9 mouse cellular contexts compared by ENCODE assay signal in genomic region chr11:85759634-85760439, GRCm38 (mm10).
DNase-seq lines count a peak whose midpoint lies in the region; ATAC-seq and TF ChIP-seq lines count a peak whose summit lies in the region.
"Had no signal": no experiment of that assay in that cellular context is flagged by ENCODE, and none has a peak within 500 bp of the region (broad histone marks: within the 10 kb centered on the region; RNA-seq: fewer than 3 reads in every experiment).

No protein-coding gene starts in this region.

- WGBS in hindbrain, embryonic 12.5 days, result 61% methylated on average over 14 of the region's 14 CpGs
- WGBS in hindbrain, embryonic 11.5 days, result 62% methylated on average over 14 of the region's 14 CpGs
- 51% methylated on average over 14 of the region's 14 CpGs for WGBS in stomach, postnatal 0 days

- no peak overlapping the region for H3K4me2 ChIP-seq in hindbrain, embryonic 12.5 days (replicated peaks)
- no peak overlapping the region for H3K4me2 ChIP-seq in hindbrain, embryonic 11.5 days (replicated peaks; ENCODE audit: low read depth, low read length)
- no peak overlapping the region for H3K4me2 ChIP-seq in stomach, postnatal 0 days (replicated peaks; ENCODE audit: low read depth)

- TF ChIP-seq CTCF in stomach, postnatal 0 days (IDR thresholded peaks at IDR 0.05; ENCODE audit: low read depth), result no peak

- no peak for DNase-seq in hindbrain, embryonic 11.5 days (ENCODE audit: low spot score)
- DNase-seq in right cerebral cortex, adult 18-20 months, result peak; percentile 13
- DNase-seq in right cerebral cortex, postnatal 14 days, result no peak
- DNase-seq in heart, postnatal 14 days, result peak; percentile 44 to 46
- DNase-seq in stomach, postnatal 0 days (ENCODE audit: low spot score), result no peak
- DNase-seq in layer of hippocampus, adult 9-10 months (ENCODE audit: low spot score), result no peak
- DNase-seq in frontal cortex, postnatal 14 days (ENCODE audit: low spot score in 2 of 2), result no peak

- H3K9me3 ChIP-seq in hindbrain, embryonic 12.5 days (replicated peaks), result no peaks in the 10 kb centered on the region
- no peaks in the 10 kb centered on the region for H3K9me3 ChIP-seq in hindbrain, embryonic 11.5 days (ENCODE audit: control insufficient read depth, low read length)
- H3K9me3 ChIP-seq in stomach, postnatal 0 days (ENCODE audit: control insufficient read depth, low read length), result no peaks in the 10 kb centered on the region

- no peaks in the 10 kb centered on the region; the same call in 1 of the 2 replicates for H3K27me3 ChIP-seq in hindbrain, embryonic 12.5 days
- no peaks in the 10 kb centered on the region for H3K27me3 ChIP-seq in hindbrain, embryonic 11.5 days (ENCODE audit: control insufficient read depth, insufficient read depth, low read length)
- no peaks in the 10 kb centered on the region for H3K27me3 ChIP-seq in stomach, postnatal 0 days (ENCODE audit: control insufficient read depth, insufficient read depth, low read length)

- H3K4me1 ChIP-seq in hindbrain, embryonic 12.5 days, result peaks cover 18% of the 10 kb centered on the region
- peaks cover 4% of the 10 kb centered on the region; the same call in 1 of the 2 replicates for H3K4me1 ChIP-seq in hindbrain, embryonic 11.5 days (replicated peaks; ENCODE audit: control insufficient read depth, insufficient read depth, low read length)
- H3K4me1 ChIP-seq in stomach, postnatal 0 days (replicated peaks; ENCODE audit: control insufficient read depth, insufficient read depth), result peaks cover 6% of the 10 kb centered on the region

- no peaks in the 10 kb centered on the region for H3K36me3 ChIP-seq in hindbrain, embryonic 12.5 days
- no peaks in the 10 kb centered on the region for H3K36me3 ChIP-seq in hindbrain, embryonic 11.5 days (ENCODE audit: control insufficient read depth, insufficient read depth, low read length)
- no peaks in the 10 kb centered on the region for H3K36me3 ChIP-seq in stomach, postnatal 0 days (ENCODE audit: control insufficient read depth, insufficient read depth, low read length)

- no peak overlapping the region for H3K4me3 ChIP-seq in hindbrain, embryonic 12.5 days
- no peak overlapping the region for H3K4me3 ChIP-seq in hindbrain, embryonic 11.5 days (ENCODE audit: low read depth, low read length)
- no peak overlapping the region for H3K4me3 ChIP-seq in stomach, postnatal 0 days (ENCODE audit: low read depth, low read length)

- H3K9ac ChIP-seq in hindbrain, embryonic 12.5 days, result no peak overlapping the region
- no peak overlapping the region for H3K9ac ChIP-seq in hindbrain, embryonic 11.5 days (ENCODE audit: low read depth, low read length)
- no peak overlapping the region for H3K9ac ChIP-seq in stomach, postnatal 0 days (ENCODE audit: low read length)

- H3K27ac ChIP-seq in hindbrain, embryonic 12.5 days, result peak overlapping the region; percentile 48; the same call in 1 of the 2 replicates
- no peak overlapping the region for H3K27ac ChIP-seq in hindbrain, embryonic 11.5 days (ENCODE audit: low read depth, low read length)
- peak overlapping the region; percentile 63 for H3K27ac ChIP-seq in stomach, postnatal 0 days (replicated peaks)

- ATAC-seq in hindbrain, embryonic 12.5 days (ENCODE audit: low FRiP score), result no peak
- no peak for ATAC-seq in hindbrain, embryonic 11.5 days (ENCODE audit: low FRiP score)
- no peak for ATAC-seq in stomach, postnatal 0 days (ENCODE audit: low FRiP score, low TSS enrichment)
- ATAC-seq: CD4-positive, CD25-positive, alpha-beta regulatory T cell, adult 4 months had no signal

- intact Hi-C loops in heart, postnatal 14 days (cut with DNase I), result loop anchor here (5.0 kb wide), 1 partner anchor 67 kb away; no protein-coding TSS in a partner anchor

- TF ChIP-seq EP300 in stomach, postnatal 0 days (optimal IDR thresholded peaks at IDR 0.05), result no peak

Comparison
In these comparisons a context has a peak if more than half of its experiments do, and no peak if none do; other contexts are left out.
1. DNase-seq: peak in right cerebral cortex, adult 18-20 months (single experiment) and heart, postnatal 14 days (2 of 2); none in hindbrain, embryonic 11.5 days (single experiment), right cerebral cortex, postnatal 14 days (single experiment), stomach, postnatal 0 days (single experiment), layer of hippocampus, adult 9-10 months (single experiment) and frontal cortex, postnatal 14 days (0 of 2).